Mouse (Mus musculus): ENCODE data around the gene Gm10681. TPM values are rescaled to one million over a fixed set of nuclear protein-coding genes. Genes with fewer than 3 reads are reported as not detected.
"Not testable (repeated sequence)": the region's sequence is repeated elsewhere in the genome, so short reads cannot be mapped to it uniquely, and the experiment has no call there.

The Gm10681 gene
- not detected in 2 replicates for polyA plus RNA-seq (2015; fragmentation: Nextera tagmentation; extraction: Ambion mirVana)

GRCm38 (mm10) chr3:98588707-98589106 is at the start of gene Gm10681:
Gene Gm10681 (minus strand): TSS chr3:98588807.
- H3K4me1 ChIP-seq, result no peaks in the 10 kb centered on the region
- H3K4me2 ChIP-seq, result no peak within 1 kb of the TSS
- no peak within 1 kb of the TSS for H3K27ac ChIP-seq

GRCm38 (mm10) chr3:98635145-98635544 is 46.5 kb upstream of the Gm10681 start:
- Histone ChIP-seq H3K9ac (no peak overlapping the region), H3K4me1 (no peaks in the 10 kb centered on the region), H3K4me3 (no peak overlapping the region), H3K4me2 (no peak overlapping the region), H3K36me3 (no peaks in the 10 kb centered on the region), H3K9me3 (no peaks in the 10 kb centered on the region), H3K27ac (no peak overlapping the region), H3K27me3 (no peaks in the 10 kb centered on the region)
- WGBS, result 90% methylated on average over 1 of the region's 1 CpGs
- ATAC-seq (ENCODE audit: insufficient number of reproducible peaks, insufficient read depth, low FRiP score, low TSS enrichment, low read depth), result no peak

More at GRCm38 (mm10) chr3:98588707-98589106, at the start of gene Gm10681:
- H3K36me3 ChIP-seq, result no peaks in the 10 kb centered on the region
- ATAC-seq (ENCODE audit: insufficient number of reproducible peaks, insufficient read depth, low FRiP score, low TSS enrichment, low read depth), result no peak
- H3K27me3 ChIP-seq, result no peaks in the 10 kb centered on the region
- H3K4me3 ChIP-seq, result no peak within 1 kb of the TSS
- H3K9ac ChIP-seq, result no peak within 1 kb of the TSS
- H3K9me3 ChIP-seq, result no peaks in the 10 kb centered on the region

GRCm38 (mm10) chr3:98630152-98630551 is 41.5 kb upstream of the Gm10681 start, which contains the start of gene Hsd3b5:
Gene Hsd3b5 (minus strand): TSS chr3:98630252.
- Histone ChIP-seq H3K9ac (no peak within 1 kb of the TSS), H3K4me2 (no peak within 1 kb of the TSS), H3K36me3 (no peaks in the 10 kb centered on the region), H3K4me1 (no peaks in the 10 kb centered on the region), H3K9me3 (no peaks in the 10 kb centered on the region), H3K27ac (no peak within 1 kb of the TSS), H3K4me3 (no peak within 1 kb of the TSS), H3K27me3 (no peaks in the 10 kb centered on the region)
- no peak for ATAC-seq (ENCODE audit: insufficient number of reproducible peaks, insufficient read depth, low FRiP score, low TSS enrichment, low read depth)

GRCm38 (mm10) chr3:98629633-98630032 is 41.0 kb upstream of the Gm10681 start:
- Histone ChIP-seq H3K27me3 (no peaks in the 10 kb centered on the region), H3K9ac (no peak overlapping the region), H3K4me2 (no peak overlapping the region), H3K27ac (no peak overlapping the region), H3K4me3 (no peak overlapping the region), H3K4me1 (no peaks in the 10 kb centered on the region), H3K9me3 (no peaks in the 10 kb centered on the region), H3K36me3 (no peaks in the 10 kb centered on the region)
- 75% methylated on average over 3 of the region's 3 CpGs for WGBS
- no peak for ATAC-seq (ENCODE audit: insufficient number of reproducible peaks, insufficient read depth, low FRiP score, low TSS enrichment, low read depth)

- 59% methylated on average over 1 of the region's 1 CpGs for WGBS
- H3K27me3 ChIP-seq; H3K27ac ChIP-seq; H3K9ac ChIP-seq; H3K4me2 ChIP-seq; ATAC-seq (ENCODE audit: insufficient number of reproducible peaks, insufficient read depth, low FRiP score, low TSS enrichment, low read depth); H3K9me3 ChIP-seq; H3K36me3 ChIP-seq; H3K4me1 ChIP-seq; H3K4me3 ChIP-seq: not testable (repeated sequence)
These were observed 28.2 kb upstream of the Gm10681 start for GRCm38 (mm10) chr3:98616786-98617185.

- 0 out of 2 replicates have a peak, but pooled peaks have one; percentile 15 for ATAC-seq (ENCODE audit: insufficient number of reproducible peaks, insufficient read depth, low FRiP score, low TSS enrichment, low read depth)
- not testable (repeated sequence) for H3K27ac ChIP-seq, H3K4me3 ChIP-seq, H3K9me3 ChIP-seq, H3K4me2 ChIP-seq, H3K4me1 ChIP-seq, H3K27me3 ChIP-seq, H3K9ac ChIP-seq, H3K36me3 ChIP-seq
- 25% methylated on average over 2 of the region's 2 CpGs for WGBS
These were observed 27.6 kb upstream of the Gm10681 start for GRCm38 (mm10) chr3:98616244-98616643.

- not testable (repeated sequence) for H3K4me2 ChIP-seq; H3K27ac ChIP-seq; ATAC-seq (ENCODE audit: insufficient number of reproducible peaks, insufficient read depth, low FRiP score, low TSS enrichment, low read depth); H3K9me3 ChIP-seq; H3K27me3 ChIP-seq; H3K9ac ChIP-seq; H3K4me3 ChIP-seq; H3K36me3 ChIP-seq; H3K4me1 ChIP-seq
- WGBS, result 67% methylated on average over 2 of the region's 2 CpGs
These were observed 25.9 kb upstream of the Gm10681 start for GRCm38 (mm10) chr3:98614406-98614927.

GRCm38 (mm10) chr3:98613963-98614362 is 25.4 kb upstream of the Gm10681 start:
- Histone ChIP-seq H3K27me3 (no peaks in the 10 kb centered on the region), H3K4me1 (no peaks in the 10 kb centered on the region), H3K9ac (no peak overlapping the region), H3K36me3 (no peaks in the 10 kb centered on the region), H3K9me3 (no peaks in the 10 kb centered on the region), H3K27ac (no peak overlapping the region), H3K4me2 (no peak overlapping the region), H3K4me3 (no peak overlapping the region)
- no peak for ATAC-seq (ENCODE audit: insufficient number of reproducible peaks, insufficient read depth, low FRiP score, low TSS enrichment, low read depth)

GRCm38 (mm10) chr3:98613540-98613939 is 24.9 kb upstream of the Gm10681 start:
- H3K4me3 ChIP-seq; H3K9me3 ChIP-seq; H3K27me3 ChIP-seq; H3K4me1 ChIP-seq; H3K9ac ChIP-seq; ATAC-seq (ENCODE audit: insufficient number of reproducible peaks, insufficient read depth, low FRiP score, low TSS enrichment, low read depth); H3K4me2 ChIP-seq; H3K27ac ChIP-seq; H3K36me3 ChIP-seq: not testable (repeated sequence)

- ATAC-seq (ENCODE audit: insufficient number of reproducible peaks, insufficient read depth, low FRiP score, low TSS enrichment, low read depth), result no peak
These were observed 886 bp downstream of the Gm10681 start for GRCm38 (mm10) chr3:98587721-98588120.

GRCm38 (mm10) chr3:98582622-98583021 is 6.0 kb downstream of the Gm10681 start:
- not testable (repeated sequence) for H3K9ac ChIP-seq; H3K27me3 ChIP-seq; H3K4me1 ChIP-seq; H3K4me2 ChIP-seq; ATAC-seq (ENCODE audit: insufficient number of reproducible peaks, insufficient read depth, low FRiP score, low TSS enrichment, low read depth); H3K36me3 ChIP-seq; H3K4me3 ChIP-seq; H3K27ac ChIP-seq; H3K9me3 ChIP-seq

More at GRCm38 (mm10) chr3:98587721-98588120, 886 bp downstream of the Gm10681 start:
- H3K4me1 ChIP-seq, result no peaks in the 10 kb centered on the region
- H3K4me3 ChIP-seq, result no peak overlapping the region
- 88% methylated on average over 2 of the region's 2 CpGs for whole genome bisulfite sequencing
- H3K36me3 ChIP-seq, result no peaks in the 10 kb centered on the region
- H3K27ac ChIP-seq, result no peak overlapping the region
- H3K9ac ChIP-seq, result no peak overlapping the region
- H3K4me2 ChIP-seq, result no peak overlapping the region
- H3K27me3 ChIP-seq, result no peaks in the 10 kb centered on the region
- no peaks in the 10 kb centered on the region for H3K9me3 ChIP-seq

- ATAC-seq (ENCODE audit: insufficient number of reproducible peaks, insufficient read depth, low FRiP score, low TSS enrichment, low read depth); H3K27me3 ChIP-seq; H3K4me3 ChIP-seq; H3K36me3 ChIP-seq; H3K9ac ChIP-seq; H3K4me2 ChIP-seq; H3K9me3 ChIP-seq; H3K27ac ChIP-seq; H3K4me1 ChIP-seq: not testable (repeated sequence)
- no CpG with 5 or more reads among the region's 1 CpGs for WGBS
These were observed 6.4 kb downstream of the Gm10681 start for GRCm38 (mm10) chr3:98582202-98582601.

- not testable (repeated sequence) for H3K4me2 ChIP-seq
- WGBS, result 50% methylated on average over 1 of the region's 1 CpGs
These were observed 7.6 kb downstream of the Gm10681 start for GRCm38 (mm10) chr3:98581024-98581423.

More at GRCm38 (mm10) chr3:98581024-98581423, 7.6 kb downstream of the Gm10681 start:
- H3K27me3 ChIP-seq; H3K27ac ChIP-seq; H3K4me3 ChIP-seq; H3K9me3 ChIP-seq; ATAC-seq (ENCODE audit: insufficient number of reproducible peaks, insufficient read depth, low FRiP score, low TSS enrichment, low read depth); H3K36me3 ChIP-seq; H3K9ac ChIP-seq; H3K4me1 ChIP-seq: not testable (repeated sequence)

Data from embryonic facial prominence, embryonic 13.5 days (tissue).